Mouse (Mus musculus) CH12.LX (cell line): Measurements from ENCODE around the gene Hmga2.

Source experiments
- CTCF ChIP-seq, 2 experiments: IDR thresholded peaks in 1 of 2; conservative IDR thresholded peaks in 1 of 2; 2 replicates each; pipeline ENCODE4 v1.5.1; 2011 to 2012; ENCODE audit warnings: low read depth in 2 of 2, low read length in 2 of 2, improper control_type of control experiment in 1 of 2, inconsistent platforms in 1 of 2, mild to moderate bottlenecking in 1 of 2, moderate library complexity in 1 of 2
- MAX ChIP-seq: IDR thresholded peaks from 2 replicates; pipeline ENCODE4 v1.6.1; 2011; ENCODE audit warnings: low read length, improper control_type of control experiment

DNA sequence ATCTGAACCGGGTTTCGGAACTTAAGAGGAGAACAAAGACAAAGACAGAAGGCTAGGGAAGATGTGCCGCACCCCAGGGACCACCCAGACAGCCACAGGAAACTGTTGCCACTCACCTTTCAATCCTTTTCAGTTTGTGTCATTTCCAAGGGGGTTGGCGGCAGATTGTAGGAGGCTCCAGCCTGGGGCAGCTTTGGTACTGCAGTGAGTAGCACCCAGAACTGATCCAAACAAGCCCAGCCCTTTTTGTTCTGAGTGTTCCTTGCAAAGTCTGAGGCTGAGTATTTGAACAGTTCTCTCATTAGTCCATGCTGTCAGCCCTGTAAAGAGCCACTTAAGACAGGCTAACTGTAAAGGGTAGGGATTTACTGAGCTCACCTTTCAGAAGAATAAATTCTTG lies 136.9 kb downstream of the Hmga2 start:
- TF ChIP-seq CTCF (conservative IDR thresholded peaks at IDR 0.05 in 1 of 2, IDR thresholded peaks at IDR 0.05 in 1 of 2; ENCODE audit: low read depth in 2 of 2, low read length in 2 of 2) (no peak), MAX (no peak)
